Mouse (Mus musculus) heart, embryonic 11.5 days (tissue): ENCODE results near the gene Lingo4. TPM values are rescaled to one million over a fixed set of nuclear protein-coding genes. Genes with fewer than 3 reads are reported as not detected.

Experiments
- ATAC-seq: fragments of 200-750 bp; cut with Nextera tagmentation; replicated peaks from 2 replicates; pipeline ENCODE4 v1.8.0; 2017; ENCODE audit warnings: moderate library complexity; ENCODE audit not compliant: insufficient number of reproducible peaks, low FRiP score, low TSS enrichment
- H3K27ac ChIP-seq: fragments of 300-500 bp; sonication (generic); 2 replicates; pipeline ENCODE4 v1.5.1; 2014; ENCODE audit warnings: mild to moderate bottlenecking, low read depth, low read length
- H3K27me3 ChIP-seq: fragments of 300-500 bp; sonication (generic); 2 replicates; pipeline ENCODE4 v1.6.1; 2014; ENCODE audit warnings: mild to moderate bottlenecking, low read length, mixed read lengths; ENCODE audit not compliant: control insufficient read depth, insufficient read depth
- H3K36me3 ChIP-seq: fragments of 300-500 bp; sonication (generic); 2 replicates; pipeline ENCODE4 v1.6.1; 2014; ENCODE audit warnings: mild to moderate bottlenecking, low read length, moderate library complexity, mixed read lengths; ENCODE audit not compliant: control insufficient read depth, insufficient read depth
- H3K4me1 ChIP-seq: fragments of 300-500 bp; sonication (generic); 2 replicates; pipeline ENCODE4 v1.6.1; 2014; ENCODE audit warnings: low read length; ENCODE audit not compliant: control insufficient read depth, insufficient read depth
- H3K4me2 ChIP-seq: fragments of 300-500 bp; sonication (generic); 2 replicates; pipeline ENCODE4 v1.6.1; 2014; ENCODE audit warnings: mild to moderate bottlenecking, moderate library complexity
- H3K4me3 ChIP-seq: fragments of 300-500 bp; sonication (generic); 2 replicates; pipeline ENCODE4 v1.5.1; 2014; ENCODE audit warnings: low read depth, low read length
- H3K9ac ChIP-seq: fragments of 300-500 bp; sonication (generic); 2 replicates; pipeline ENCODE4 v1.6.1; 2014; ENCODE audit warnings: mild to moderate bottlenecking, low read depth, low read length, moderate library complexity
- H3K9me3 ChIP-seq: fragments of 300-500 bp; sonication (generic); replicated peaks from 2 replicates; pipeline ENCODE4 v1.6.1; 2016; ENCODE audit warnings: low read length; ENCODE audit not compliant: control insufficient read depth
- WGBS: fragments of 180-500 bp; shearing (Covaris S2); extraction: QIAGEN DNeasy Blood & Tissue Kit; methylation state at CpG from one replicate; pipeline ENCODE4 v1.1.7; 2014; ENCODE audit not compliant: insufficient replicate concordance; 5-methylcytosine and 5-hydroxymethylcytosine counted together
- polyA plus RNA-seq: library from polyadenylated mRNA; unstranded; fragments of >200 nt; fragmentation: Nextera tagmentation; extraction: Ambion mirVana; gene quantifications from 2 replicates; pipeline ENCODE4 v1.2.1, GENCODE M21; 2014

The Lingo4 gene
- not detected in 2 replicates for polyA plus RNA-seq

GRCm38 (mm10) chr3:94398217-94398616 lies at the start of gene Lingo4:
Gene Lingo4, plus strand, starts transcription at chr3:94398517.
- Histone ChIP-seq H3K27ac (no peak within 1 kb of the TSS), H3K4me1 (peaks cover 4% of the 10 kb centered on the region; the same call in 1 of the 2 replicates), H3K36me3 (no peaks in the 10 kb centered on the region), H3K27me3 (peaks cover 59% of the 10 kb centered on the region), H3K9ac (peak within 1 kb of the TSS; percentile 28; the same call in 1 of the 2 replicates), H3K4me2 (peak within 1 kb of the TSS; percentile 71), H3K4me3 (peak within 1 kb of the TSS; percentile 37), H3K9me3 (no peaks in the 10 kb centered on the region)
- WGBS, result 60% methylated on average over 6 of the region's 6 CpGs
- ATAC-seq, result no peak

- WGBS, result 0% methylated on average over 1 of the region's 1 CpGs
- no peak overlapping the region for H3K4me2 ChIP-seq
- no peak overlapping the region for H3K4me3 ChIP-seq
- no peaks in the 10 kb centered on the region for H3K9me3 ChIP-seq
- no peak overlapping the region for H3K27ac ChIP-seq
- ATAC-seq, result no peak
- peaks cover 38% of the 10 kb centered on the region for H3K27me3 ChIP-seq
- no peak overlapping the region for H3K9ac ChIP-seq
- no peaks in the 10 kb centered on the region for H3K36me3 ChIP-seq
- H3K4me1 ChIP-seq, result no peaks in the 10 kb centered on the region
Observed at GRCm38 (mm10) chr3:94360812-94361211, 37.5 kb upstream of the Lingo4 start.

- Histone ChIP-seq H3K9me3 (no peaks in the 10 kb centered on the region), H3K4me3 (peak within 1 kb of the TSS; percentile 55), H3K4me2 (peak within 1 kb of the TSS; percentile 95), H3K27me3 (peaks cover 43% of the 10 kb centered on the region), H3K4me1 (no peaks in the 10 kb centered on the region), H3K9ac (peak within 1 kb of the TSS; percentile 70; the same call in 1 of the 2 replicates), H3K36me3 (no peaks in the 10 kb centered on the region), H3K27ac (no peak within 1 kb of the TSS)
- WGBS, result 36% methylated on average over 7 of the region's 7 CpGs
- ATAC-seq, result no peak
Observed at GRCm38 (mm10) chr3:94362138-94362537, 36.2 kb upstream of the Lingo4 start, which contains the start of gene C2cd4d. Gene C2cd4d, plus strand, starts transcription at chr3:94362438.

GRCm38 (mm10) chr3:94363291-94364153 lies 34.8 kb upstream of the Lingo4 start:
- H3K4me3 ChIP-seq, result peak overlapping the region; percentile 55
- no peaks in the 10 kb centered on the region for H3K36me3 ChIP-seq
- peak overlapping the region; percentile 70 for H3K9ac ChIP-seq
- ATAC-seq, result peak; percentile 53
- peaks cover 43% of the 10 kb centered on the region for H3K27me3 ChIP-seq
- WGBS, result 4% methylated on average over 97 of the region's 97 CpGs
- H3K27ac ChIP-seq, result no peak overlapping the region
- H3K4me1 ChIP-seq, result no peaks in the 10 kb centered on the region
- no peaks in the 10 kb centered on the region for H3K9me3 ChIP-seq
- H3K4me2 ChIP-seq, result peak overlapping the region; percentile 95

- ATAC-seq, result peak; percentile 6; the same call in 1 of the 2 replicates
- peaks cover 43% of the 10 kb centered on the region for H3K27me3 ChIP-seq
- peak overlapping the region; percentile 55 for H3K4me3 ChIP-seq
- no peaks in the 10 kb centered on the region for H3K36me3 ChIP-seq
- WGBS, result 5% methylated on average over 23 of the region's 23 CpGs
- no peak overlapping the region for H3K27ac ChIP-seq
- H3K4me1 ChIP-seq, result no peaks in the 10 kb centered on the region
- peak overlapping the region; percentile 95 for H3K4me2 ChIP-seq
- H3K9ac ChIP-seq, result peak overlapping the region; percentile 70
- no peaks in the 10 kb centered on the region for H3K9me3 ChIP-seq
Observed at GRCm38 (mm10) chr3:94364154-94364526, 34.2 kb upstream of the Lingo4 start.

GRCm38 (mm10) chr3:94366761-94367160 lies 31.6 kb upstream of the Lingo4 start:
- Histone ChIP-seq H3K4me2 (no peak overlapping the region), H3K27ac (no peak overlapping the region), H3K36me3 (no peaks in the 10 kb centered on the region), H3K9me3 (no peaks in the 10 kb centered on the region), H3K4me1 (peaks cover 3% of the 10 kb centered on the region; the same call in 1 of the 2 replicates), H3K4me3 (no peak overlapping the region), H3K9ac (no peak overlapping the region), H3K27me3 (peaks cover 35% of the 10 kb centered on the region)
- ATAC-seq, result no peak
- 18% methylated on average over 3 of the region's 3 CpGs for WGBS

GRCm38 (mm10) chr3:94367511-94367910 lies 30.8 kb upstream of the Lingo4 start:
- H3K4me1 ChIP-seq, result peaks cover 3% of the 10 kb centered on the region; the same call in 1 of the 2 replicates
- no peak overlapping the region for H3K27ac ChIP-seq
- 75% methylated on average over 6 of the region's 6 CpGs for WGBS
- ATAC-seq, result no peak
- no peak overlapping the region for H3K4me2 ChIP-seq
- no peak overlapping the region for H3K9ac ChIP-seq
- peaks cover 29% of the 10 kb centered on the region for H3K27me3 ChIP-seq
- H3K9me3 ChIP-seq, result no peaks in the 10 kb centered on the region
- H3K4me3 ChIP-seq, result no peak overlapping the region
- H3K36me3 ChIP-seq, result no peaks in the 10 kb centered on the region

GRCm38 (mm10) chr3:94368631-94369030 lies 29.7 kb upstream of the Lingo4 start:
- Histone ChIP-seq H3K4me3 (no peak overlapping the region), H3K4me2 (no peak overlapping the region), H3K36me3 (no peaks in the 10 kb centered on the region)

More at GRCm38 (mm10) chr3:94368631-94369030, 29.7 kb upstream of the Lingo4 start:
- no peak overlapping the region for H3K27ac ChIP-seq
- no peak overlapping the region for H3K9ac ChIP-seq
- WGBS, result 55% methylated on average over 6 of the region's 6 CpGs
- H3K27me3 ChIP-seq, result peaks cover 27% of the 10 kb centered on the region
- peaks cover 10% of the 10 kb centered on the region for H3K4me1 ChIP-seq
- H3K9me3 ChIP-seq, result no peaks in the 10 kb centered on the region
- no peak for ATAC-seq
